Comparison of ENCODE assay signal across 8 mouse cellular contexts in genomic region chr4:106989226-106989983, GRCm38 (mm10).
A peak's percentile ranks its signal among the peaks of the same experiment; 100 is the strongest.
DNase-seq lines count a peak whose midpoint lies in the region; ATAC-seq and TF ChIP-seq lines count a peak whose summit lies in the region.

No protein-coding gene starts in this region.

- TF ChIP-seq POLR2A in bone marrow, adult 2 months (IDR thresholded peaks at IDR 0.05; ENCODE audit: borderline replicate concordance, control insufficient read depth, low read depth, low read length), result no peak

- no peak overlapping the region for H3K27ac ChIP-seq in bone marrow, adult 2 months (ENCODE audit: control insufficient read depth, insufficient read depth, low read depth, low read length, poor library complexity)
- peak overlapping the region; percentile 51; the same call in 1 of the 2 replicates for H3K27ac ChIP-seq in embryonic facial prominence, embryonic 15.5 days (replicated peaks)
- peak overlapping the region; percentile 80 for H3K27ac ChIP-seq in midbrain, embryonic 10.5 days (replicated peaks)

- no peak overlapping the region for H3K4me3 ChIP-seq in bone marrow, adult 2 months (replicated peaks; ENCODE audit: control insufficient read depth, low read depth, low read length)
- H3K4me3 ChIP-seq in embryonic facial prominence, embryonic 15.5 days (replicated peaks), result no peak overlapping the region
- H3K4me3 ChIP-seq in midbrain, embryonic 10.5 days, result peak overlapping the region; percentile 32

- H3K36me3 ChIP-seq in embryonic facial prominence, embryonic 15.5 days, result no peaks in the 10 kb centered on the region
- peaks cover 8% of the 10 kb centered on the region; the same call in 1 of the 2 replicates for H3K36me3 ChIP-seq in midbrain, embryonic 10.5 days

- peak; percentile 47; the same call in 1 of the 2 replicates for TF ChIP-seq CTCF in bone marrow, adult 2 months (IDR thresholded peaks at IDR 0.05; ENCODE audit: control insufficient read depth, insufficient read depth, low read length)

- H3K9ac ChIP-seq in embryonic facial prominence, embryonic 15.5 days, result no peak overlapping the region

- WGBS in bone marrow, adult 2 months, result 85% methylated on average over 10 of the region's 10 CpGs
- 50% methylated on average over 10 of the region's 10 CpGs for WGBS in embryonic facial prominence, embryonic 15.5 days
- 27% methylated on average over 10 of the region's 10 CpGs for WGBS in midbrain, embryonic 10.5 days

- intact Hi-C loops in left cerebral cortex, postnatal 4 days (cut with DNase I), result no loop called here
- intact Hi-C loops in heart, postnatal 10 days (cut with DNase I), result no loop called here

- peak; percentile 46 for DNase-seq in left cerebral cortex, postnatal 4 days
- DNase-seq in left cerebral cortex, adult 18-20 months (ENCODE audit: low spot score in 2 of 2), result no peak
- DNase-seq in midbrain, embryonic 10.5 days (ENCODE audit: low spot score), result peak; percentile 81
- no peak for DNase-seq in heart, postnatal 10 days
- no peak for DNase-seq in right cerebral cortex, postnatal 10 days (ENCODE audit: low spot score in 2 of 2)

- 0 out of 2 replicates have a peak, but pooled peaks cover 2% of the 10 kb centered on the region for H3K4me1 ChIP-seq in bone marrow, adult 2 months (ENCODE audit: control insufficient read depth, insufficient read depth, low read length)
- peaks cover 91% of the 10 kb centered on the region for H3K4me1 ChIP-seq in embryonic facial prominence, embryonic 15.5 days
- peaks cover 100% of the 10 kb centered on the region for H3K4me1 ChIP-seq in midbrain, embryonic 10.5 days

- ATAC-seq in embryonic facial prominence, embryonic 15.5 days (ENCODE audit: insufficient number of reproducible peaks, low FRiP score, low TSS enrichment, low read depth), result no peak
- ATAC-seq in megakaryocyte, adult 5-6 weeks (ENCODE audit: poor library complexity, severe bottlenecking), result no peak

- no peaks in the 10 kb centered on the region for H3K27me3 ChIP-seq in embryonic facial prominence, embryonic 15.5 days
- peaks cover 37% of the 10 kb centered on the region for H3K27me3 ChIP-seq in midbrain, embryonic 10.5 days (ENCODE audit: low read depth, poor library complexity, severe bottlenecking)

- no peaks in the 10 kb centered on the region for H3K9me3 ChIP-seq in embryonic facial prominence, embryonic 15.5 days (replicated peaks)
- H3K9me3 ChIP-seq in midbrain, embryonic 10.5 days (replicated peaks), result no peaks in the 10 kb centered on the region

- H3K4me2 ChIP-seq in embryonic facial prominence, embryonic 15.5 days (replicated peaks), result no peak overlapping the region

Comparison
In these comparisons a context has a peak if more than half of its experiments do, and no peak if none do; other contexts are left out.
1. DNase-seq: peak in left cerebral cortex, postnatal 4 days (single experiment) and midbrain, embryonic 10.5 days (single experiment); none in left cerebral cortex, adult 18-20 months (0 of 2), heart, postnatal 10 days (0 of 2) and right cerebral cortex, postnatal 10 days (0 of 2).